Mouse (Mus musculus) intestine, postnatal 0 days (tissue): ENCODE measurements around the gene A4gnt. TPM values are rescaled to one million over a fixed set of nuclear protein-coding genes. Genes with fewer than 3 reads are reported as not detected.

ENCODE experiments used
- ATAC-seq: fragments of 200-750 bp; cut with Nextera tagmentation; 2 replicates; pipeline ENCODE4 v1.8.0; 2017; ENCODE audit warnings: mild to moderate bottlenecking, moderate TSS enrichment, moderate library complexity
- H3K27ac ChIP-seq: fragments of 300-500 bp; sonication (generic); 2 replicates; pipeline ENCODE4 v1.5.1; 2014; ENCODE audit warnings: mild to moderate bottlenecking, low read depth, low read length, moderate library complexity
- H3K27me3 ChIP-seq: fragments of 300-500 bp; sonication (generic); replicated peaks from 2 replicates; pipeline ENCODE4 v1.6.1; 2014; ENCODE audit warnings: low read length, mixed read lengths; ENCODE audit not compliant: control insufficient read depth, insufficient read depth
- H3K36me3 ChIP-seq: fragments of 300-500 bp; sonication (generic); 2 replicates; pipeline ENCODE4 v1.6.1; 2014; ENCODE audit warnings: mild to moderate bottlenecking, moderate library complexity; ENCODE audit not compliant: control insufficient read depth, insufficient read depth
- H3K4me1 ChIP-seq: fragments of 300-500 bp; sonication (generic); replicated peaks from 2 replicates; pipeline ENCODE4 v1.6.1; 2014; ENCODE audit warnings: antibody characterized with exemption, low read length, mixed read lengths; ENCODE audit not compliant: control insufficient read depth, insufficient read depth
- H3K4me2 ChIP-seq: fragments of 300-500 bp; sonication (generic); replicated peaks from 2 replicates; pipeline ENCODE4 v1.6.1; 2014; ENCODE audit warnings: low read depth, mild to moderate bottlenecking, moderate library complexity
- H3K4me3 ChIP-seq: fragments of 300-500 bp; sonication (generic); 2 replicates; pipeline ENCODE4 v1.5.1; 2014; ENCODE audit warnings: low read depth, low read length
- H3K9ac ChIP-seq: fragments of 300-500 bp; sonication (generic); 2 replicates; pipeline ENCODE4 v1.6.1; 2014; ENCODE audit warnings: mild to moderate bottlenecking, low read depth, low read length
- H3K9me3 ChIP-seq: fragments of 300-500 bp; sonication (generic); 2 replicates; pipeline ENCODE4 v1.6.1; 2016; ENCODE audit warnings: mixed run types; ENCODE audit not compliant: control insufficient read depth
- CTCF ChIP-seq: sonication (generic); IDR thresholded peaks from 2 replicates; pipeline ENCODE4 v1.5.1; 2016; ENCODE audit warnings: low read depth, mild to moderate bottlenecking, control low read depth, antibody characterized with exemption, moderate library complexity
- WGBS: fragments of 180-500 bp; shearing (Covaris S2); extraction: QIAGEN DNeasy Blood & Tissue Kit; methylation state at CpG from one replicate; pipeline ENCODE4 v1.1.7; 2014; 5-methylcytosine and 5-hydroxymethylcytosine counted together
- polyA plus RNA-seq: library from polyadenylated mRNA; unstranded; fragments of >200 nt; fragmentation: Nextera tagmentation; extraction: Ambion mirVana; gene quantifications from 2 replicates; pipeline ENCODE4 v1.2.1, GENCODE M21; 2015

The A4gnt gene
- polyA plus RNA-seq, 1 experiment from 2014 or later, result 0.81 TPM

DNA sequence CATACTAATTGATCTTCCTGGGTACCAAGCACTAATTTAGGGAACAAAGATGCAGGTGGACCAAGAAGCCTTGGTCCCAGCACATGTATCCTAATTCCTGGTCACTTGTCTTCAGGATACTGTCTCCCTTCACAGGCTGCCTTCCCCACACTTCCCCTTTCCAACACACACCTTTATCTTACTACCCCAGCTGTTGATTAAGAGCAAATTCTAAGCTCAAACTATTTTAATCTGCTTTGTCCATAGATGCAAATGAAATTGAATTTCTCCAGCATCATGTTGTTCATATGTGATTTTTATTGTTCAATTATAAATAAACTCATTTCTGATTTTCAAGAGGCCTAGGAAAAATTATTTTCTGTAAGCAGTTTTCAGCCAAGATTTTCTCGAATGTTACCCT lies 9.7 kb downstream of the A4gnt start:
- ATAC-seq, result no peak
- Histone ChIP-seq H3K27me3 (no peaks in the 10 kb centered on the region), H3K9me3 (no peaks in the 10 kb centered on the region), H3K4me3 (no peak overlapping the region), H3K36me3 (no peaks in the 10 kb centered on the region), H3K4me2 (no peak overlapping the region), H3K4me1 (no peaks in the 10 kb centered on the region), H3K27ac (no peak overlapping the region), H3K9ac (no peak overlapping the region)
- WGBS, result 81% methylated on average over 1 of the region's 1 CpGs
- TF ChIP-seq CTCF, result no peak

DNA sequence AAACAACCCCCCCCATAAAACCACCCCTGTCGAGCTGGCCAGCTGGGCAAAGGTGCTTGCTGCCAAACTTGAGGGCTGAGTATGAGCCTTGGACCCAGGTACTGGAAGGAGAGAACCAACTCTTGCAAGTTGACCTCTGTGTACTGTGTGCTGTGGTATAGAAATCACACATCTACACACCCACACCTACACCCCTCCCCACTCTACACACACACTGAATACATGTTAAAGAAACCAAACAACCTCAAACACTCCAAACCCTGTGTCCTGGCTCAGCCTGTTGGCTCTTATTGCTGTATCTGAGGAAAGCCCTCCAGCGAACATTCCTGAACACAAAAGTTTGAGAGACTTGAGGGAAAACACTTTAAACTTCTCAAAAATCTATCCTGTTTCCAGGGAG lies 10.7 kb downstream of the A4gnt start:
- no peak overlapping the region for H3K4me3 ChIP-seq
- H3K4me2 ChIP-seq, result no peak overlapping the region
- no peaks in the 10 kb centered on the region for H3K4me1 ChIP-seq
- no peaks in the 10 kb centered on the region for H3K9me3 ChIP-seq
- ATAC-seq, result no peak
- no peak for TF ChIP-seq CTCF
- no peak overlapping the region for H3K9ac ChIP-seq
- H3K27me3 ChIP-seq, result no peaks in the 10 kb centered on the region
- WGBS, result 40% methylated on average over 2 of the region's 2 CpGs
- no peak overlapping the region for H3K27ac ChIP-seq
- no peaks in the 10 kb centered on the region for H3K36me3 ChIP-seq

DNA sequence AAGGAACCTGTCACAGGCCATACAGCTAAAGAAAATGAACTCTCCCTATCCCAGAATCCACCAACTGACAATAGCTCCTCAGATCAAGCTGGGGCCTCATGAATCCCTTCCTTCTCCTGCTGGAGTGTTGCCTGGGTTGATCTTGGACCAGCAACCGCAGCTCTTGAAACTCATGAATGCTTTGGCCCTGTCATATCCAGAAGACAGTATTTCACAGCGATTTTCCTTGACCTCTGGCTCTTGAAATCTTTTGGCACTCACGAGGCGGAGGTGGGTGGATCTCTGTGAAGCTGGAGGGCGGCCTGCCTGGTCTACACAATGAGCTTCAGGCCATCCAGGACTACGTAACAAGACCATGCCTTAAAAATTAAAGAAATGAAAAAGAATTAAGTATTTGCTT lies 11.8 kb downstream of the A4gnt start:
- Histone ChIP-seq H3K4me3 (no peak overlapping the region), H3K27ac (no peak overlapping the region), H3K9me3 (no peaks in the 10 kb centered on the region), H3K27me3 (0 out of 2 replicates have a peak, but pooled peaks cover 3% of the 10 kb centered on the region), H3K4me2 (no peak overlapping the region), H3K4me1 (no peaks in the 10 kb centered on the region), H3K9ac (no peak overlapping the region), H3K36me3 (no peaks in the 10 kb centered on the region)
- no peak for ATAC-seq
- WGBS, result 76% methylated on average over 6 of the region's 6 CpGs
- TF ChIP-seq CTCF, result no peak

DNA sequence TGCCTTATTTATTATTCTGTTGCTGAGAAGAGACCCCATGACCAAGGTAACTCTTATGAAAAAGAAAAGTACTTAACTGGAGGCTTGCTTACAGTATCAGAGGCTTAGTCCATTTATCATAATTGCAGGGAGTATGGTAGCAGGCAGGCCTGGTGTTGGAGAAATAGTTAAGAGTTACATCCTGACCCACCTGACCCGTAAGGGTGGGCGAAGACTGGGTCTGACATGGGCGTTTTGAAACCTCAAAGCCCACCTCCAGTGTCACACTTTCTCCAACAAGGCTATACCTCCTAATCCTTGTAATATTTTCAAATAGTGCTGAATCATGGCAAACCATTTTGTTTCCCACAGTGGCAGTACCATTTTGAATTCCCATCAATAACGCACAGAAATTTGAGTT lies 16.3 kb downstream of the A4gnt start:
- 78% methylated on average over 4 of the region's 4 CpGs for WGBS
- no peak for ATAC-seq
- no peak overlapping the region for H3K9ac ChIP-seq

DNA sequence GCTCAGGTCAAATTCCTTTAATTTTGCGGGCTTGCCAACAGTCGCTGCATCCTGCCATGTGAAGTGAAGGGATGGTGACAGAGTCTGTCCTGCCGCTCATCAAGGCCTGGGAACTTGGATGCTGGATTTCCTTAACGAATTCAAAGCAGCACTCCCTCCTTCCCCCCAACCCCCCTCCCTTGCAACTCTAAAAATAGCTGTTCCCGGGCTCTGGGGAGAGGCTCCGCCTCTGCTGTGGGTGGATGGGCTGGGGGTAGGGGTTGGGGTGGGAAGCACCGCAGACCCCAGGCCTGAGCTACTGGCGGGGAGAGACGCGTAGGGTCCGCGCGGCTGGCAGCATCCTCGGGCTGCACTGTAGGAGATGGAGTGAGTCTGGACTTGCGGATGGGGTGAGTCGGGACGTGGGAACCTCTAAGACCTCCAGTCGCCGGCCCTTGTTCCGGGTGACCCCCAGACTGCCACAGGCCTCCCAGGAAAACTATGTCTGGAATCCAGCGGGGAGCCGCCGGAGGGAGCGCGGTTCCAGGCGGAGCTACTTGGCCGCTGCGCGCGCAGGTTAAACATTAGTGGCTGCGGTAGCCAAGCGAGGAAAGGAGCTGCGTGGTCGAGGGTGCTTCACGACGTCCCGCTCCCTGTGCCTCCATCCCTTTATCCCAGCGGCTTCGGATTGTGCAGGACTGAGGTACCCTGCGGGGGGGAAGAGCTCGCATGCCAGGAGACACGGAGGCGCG lies 17.1 kb downstream of the A4gnt start, which contains the start of gene Dzip1l:
TSS of gene Dzip1l (plus strand) at position 216 of the 731 bp plus-strand sequence.
- peak; percentile 65 for ATAC-seq
- WGBS, result 2% methylated on average over 42 of the region's 44 CpGs
- peak within 1 kb of the TSS; percentile 71; the same call in 1 of the 2 replicates for H3K27ac ChIP-seq
- peak within 1 kb of the TSS; percentile 40; the same call in 1 of the 2 replicates for H3K9ac ChIP-seq
- TF ChIP-seq CTCF, result no peak
- H3K27me3 ChIP-seq, result 0 out of 2 replicates have a peak, but pooled peaks cover 4% of the 10 kb centered on the region
- no peaks in the 10 kb centered on the region for H3K4me1 ChIP-seq
- no peaks in the 10 kb centered on the region for H3K36me3 ChIP-seq
- H3K4me2 ChIP-seq, result peak within 1 kb of the TSS; percentile 72
- peak within 1 kb of the TSS; percentile 53 for H3K4me3 ChIP-seq
- H3K9me3 ChIP-seq, result no peaks in the 10 kb centered on the region

More for the DNA sequence above, 16.3 kb downstream of the A4gnt start:
- TF ChIP-seq CTCF, result no peak
- no peak overlapping the region for H3K4me3 ChIP-seq
- H3K27ac ChIP-seq, result no peak overlapping the region
- no peaks in the 10 kb centered on the region for H3K36me3 ChIP-seq
- 0 out of 2 replicates have a peak, but pooled peaks cover 4% of the 10 kb centered on the region for H3K27me3 ChIP-seq
- no peaks in the 10 kb centered on the region for H3K4me1 ChIP-seq
- peak overlapping the region; percentile 72; the same call in 1 of the 2 replicates for H3K4me2 ChIP-seq
- no peaks in the 10 kb centered on the region for H3K9me3 ChIP-seq

DNA sequence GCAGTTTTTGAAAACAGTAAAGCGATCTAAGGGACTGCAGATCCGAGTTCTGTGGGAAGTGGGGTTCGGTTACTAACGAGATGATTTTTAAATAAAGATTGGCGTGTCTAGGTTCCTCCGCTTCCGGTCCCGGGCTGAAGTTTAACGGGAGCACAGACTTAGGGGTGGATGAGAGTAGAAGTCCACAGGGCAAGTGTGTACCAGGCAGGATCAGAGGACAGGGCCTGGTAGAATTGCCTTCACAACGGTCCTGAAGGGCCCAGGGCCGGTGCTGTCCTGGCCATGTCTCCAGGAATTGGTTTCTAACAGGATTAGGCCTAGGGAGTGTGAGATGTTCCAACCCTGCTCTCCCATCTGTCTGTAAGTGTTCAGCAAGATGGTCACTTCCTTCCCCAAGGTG lies 17.8 kb downstream of the A4gnt start:
- Histone ChIP-seq H3K27ac (peak overlapping the region; percentile 71; the same call in 1 of the 2 replicates), H3K36me3 (no peaks in the 10 kb centered on the region), H3K4me2 (peak overlapping the region; percentile 72), H3K4me3 (peak overlapping the region; percentile 53), H3K27me3 (0 out of 2 replicates have a peak, but pooled peaks cover 4% of the 10 kb centered on the region), H3K9ac (peak overlapping the region; percentile 40; the same call in 1 of the 2 replicates), H3K9me3 (no peaks in the 10 kb centered on the region), H3K4me1 (no peaks in the 10 kb centered on the region)
- WGBS, result 7% methylated on average over 11 of the region's 11 CpGs
- no peak for TF ChIP-seq CTCF
- ATAC-seq, result no peak
